Mouse (Mus musculus): ENCODE results near the gene Msx1. TPM values are rescaled to one million over a fixed set of nuclear protein-coding genes. Genes with fewer than 3 reads are reported as not detected.

The Msx1 gene
- polyA plus RNA-seq, 1 experiment from 2014 or later, result 0.89 TPM

GRCm38 (mm10) chr5:37814169-37814568 lies 10.2 kb downstream of the Msx1 start:
- H3K4me3 ChIP-seq (ENCODE audit: low read depth, low read length), result no peak overlapping the region
- no peaks in the 10 kb centered on the region for H3K9me3 ChIP-seq (ENCODE audit: control insufficient read depth)
- H3K27me3 ChIP-seq (replicated peaks; ENCODE audit: control insufficient read depth, insufficient read depth, low read length), result peaks cover 47% of the 10 kb centered on the region
- no peak overlapping the region for H3K27ac ChIP-seq (ENCODE audit: low read depth, low read length)
- ATAC-seq, result no peak
- no peaks in the 10 kb centered on the region for H3K36me3 ChIP-seq (ENCODE audit: control insufficient read depth, insufficient read depth)
- H3K4me2 ChIP-seq (replicated peaks; ENCODE audit: low read depth), result no peak overlapping the region
- no peak overlapping the region for H3K9ac ChIP-seq (ENCODE audit: low read depth, low read length)
- peak; percentile 59 for TF ChIP-seq CTCF (IDR thresholded peaks at IDR 0.05; ENCODE audit: low read depth)
- H3K4me1 ChIP-seq (replicated peaks; ENCODE audit: control insufficient read depth, insufficient read depth, low read length), result no peaks in the 10 kb centered on the region

GRCm38 (mm10) chr5:37805291-37805690 lies 19.1 kb downstream of the Msx1 start:
- H3K4me1 ChIP-seq (replicated peaks; ENCODE audit: control insufficient read depth, insufficient read depth, low read length), result no peaks in the 10 kb centered on the region
- no peak overlapping the region for H3K4me3 ChIP-seq (ENCODE audit: low read depth, low read length)
- no peaks in the 10 kb centered on the region for H3K27me3 ChIP-seq (replicated peaks; ENCODE audit: control insufficient read depth, insufficient read depth, low read length)
- ATAC-seq, result no peak
- no peak overlapping the region for H3K27ac ChIP-seq (ENCODE audit: low read depth, low read length)
- H3K36me3 ChIP-seq (ENCODE audit: control insufficient read depth, insufficient read depth), result no peaks in the 10 kb centered on the region
- H3K9me3 ChIP-seq (ENCODE audit: control insufficient read depth), result no peaks in the 10 kb centered on the region
- no peak overlapping the region for H3K4me2 ChIP-seq (replicated peaks; ENCODE audit: low read depth)
- no peak for TF ChIP-seq CTCF (IDR thresholded peaks at IDR 0.05; ENCODE audit: low read depth)
- H3K9ac ChIP-seq (ENCODE audit: low read depth, low read length), result no peak overlapping the region
- WGBS, result 73% methylated on average over 6 of the region's 6 CpGs

GRCm38 (mm10) chr5:37804512-37805118 lies 19.8 kb downstream of the Msx1 start:
- Histone ChIP-seq H3K9me3 (ENCODE audit: control insufficient read depth) (no peaks in the 10 kb centered on the region), H3K4me1 (replicated peaks; ENCODE audit: control insufficient read depth, insufficient read depth, low read length) (no peaks in the 10 kb centered on the region), H3K36me3 (ENCODE audit: control insufficient read depth, insufficient read depth) (no peaks in the 10 kb centered on the region), H3K27ac (ENCODE audit: low read depth, low read length) (no peak overlapping the region), H3K4me2 (replicated peaks; ENCODE audit: low read depth) (no peak overlapping the region), H3K9ac (ENCODE audit: low read depth, low read length) (no peak overlapping the region), H3K4me3 (ENCODE audit: low read depth, low read length) (no peak overlapping the region), H3K27me3 (replicated peaks; ENCODE audit: control insufficient read depth, insufficient read depth, low read length) (no peaks in the 10 kb centered on the region)
- ATAC-seq, result no peak
- 72% methylated on average over 8 of the region's 8 CpGs for WGBS
- TF ChIP-seq CTCF (IDR thresholded peaks at IDR 0.05; ENCODE audit: low read depth), result no peak

- Histone ChIP-seq H3K4me1 (replicated peaks; ENCODE audit: control insufficient read depth, insufficient read depth, low read length) (no peaks in the 10 kb centered on the region), H3K27ac (ENCODE audit: low read depth, low read length) (no peak overlapping the region), H3K4me2 (replicated peaks; ENCODE audit: low read depth) (no peak overlapping the region), H3K9ac (ENCODE audit: low read depth, low read length) (no peak overlapping the region), H3K36me3 (ENCODE audit: control insufficient read depth, insufficient read depth) (no peaks in the 10 kb centered on the region), H3K9me3 (ENCODE audit: control insufficient read depth) (no peaks in the 10 kb centered on the region), H3K4me3 (ENCODE audit: low read depth, low read length) (no peak overlapping the region), H3K27me3 (replicated peaks; ENCODE audit: control insufficient read depth, insufficient read depth, low read length) (no peaks in the 10 kb centered on the region)
- no peak for TF ChIP-seq CTCF (IDR thresholded peaks at IDR 0.05; ENCODE audit: low read depth)
- 62% methylated on average over 6 of the region's 6 CpGs for WGBS
- ATAC-seq, result no peak
Observed at GRCm38 (mm10) chr5:37797251-37797650, 27.1 kb downstream of the Msx1 start.

- no peaks in the 10 kb centered on the region for H3K4me1 ChIP-seq (replicated peaks; ENCODE audit: control insufficient read depth, insufficient read depth, low read length)
- no peak overlapping the region for H3K4me2 ChIP-seq (replicated peaks; ENCODE audit: low read depth)
- no peak overlapping the region for H3K27ac ChIP-seq (ENCODE audit: low read depth, low read length)
- no peak overlapping the region for H3K9ac ChIP-seq (ENCODE audit: low read depth, low read length)
- no peaks in the 10 kb centered on the region for H3K27me3 ChIP-seq (replicated peaks; ENCODE audit: control insufficient read depth, insufficient read depth, low read length)
- no peak overlapping the region for H3K4me3 ChIP-seq (ENCODE audit: low read depth, low read length)
- 71% methylated on average over 5 of the region's 5 CpGs for WGBS
- no peak for ATAC-seq
- TF ChIP-seq CTCF (IDR thresholded peaks at IDR 0.05; ENCODE audit: low read depth), result no peak
- no peaks in the 10 kb centered on the region for H3K36me3 ChIP-seq (ENCODE audit: control insufficient read depth, insufficient read depth)
- no peaks in the 10 kb centered on the region for H3K9me3 ChIP-seq (ENCODE audit: control insufficient read depth)
Observed at GRCm38 (mm10) chr5:37796751-37797150, 27.6 kb downstream of the Msx1 start.

GRCm38 (mm10) chr5:37795691-37796090 lies 28.7 kb downstream of the Msx1 start:
- Histone ChIP-seq H3K4me2 (replicated peaks; ENCODE audit: low read depth) (no peak overlapping the region), H3K9me3 (ENCODE audit: control insufficient read depth) (no peaks in the 10 kb centered on the region), H3K27ac (ENCODE audit: low read depth, low read length) (no peak overlapping the region), H3K9ac (ENCODE audit: low read depth, low read length) (no peak overlapping the region), H3K27me3 (replicated peaks; ENCODE audit: control insufficient read depth, insufficient read depth, low read length) (no peaks in the 10 kb centered on the region), H3K4me3 (ENCODE audit: low read depth, low read length) (no peak overlapping the region), H3K36me3 (ENCODE audit: control insufficient read depth, insufficient read depth) (no peaks in the 10 kb centered on the region), H3K4me1 (replicated peaks; ENCODE audit: control insufficient read depth, insufficient read depth, low read length) (no peaks in the 10 kb centered on the region)
- no peak for ATAC-seq
- no peak for TF ChIP-seq CTCF (IDR thresholded peaks at IDR 0.05; ENCODE audit: low read depth)
- WGBS, result 91% methylated on average over 6 of the region's 6 CpGs

- Histone ChIP-seq H3K4me1 (replicated peaks; ENCODE audit: control insufficient read depth, insufficient read depth, low read length) (no peaks in the 10 kb centered on the region), H3K36me3 (ENCODE audit: control insufficient read depth, insufficient read depth) (no peaks in the 10 kb centered on the region), H3K4me2 (replicated peaks; ENCODE audit: low read depth) (no peak overlapping the region), H3K9ac (ENCODE audit: low read depth, low read length) (no peak overlapping the region), H3K27me3 (replicated peaks; ENCODE audit: control insufficient read depth, insufficient read depth, low read length) (no peaks in the 10 kb centered on the region), H3K27ac (ENCODE audit: low read depth, low read length) (no peak overlapping the region), H3K9me3 (ENCODE audit: control insufficient read depth) (no peaks in the 10 kb centered on the region), H3K4me3 (ENCODE audit: low read depth, low read length) (no peak overlapping the region)
- TF ChIP-seq CTCF (IDR thresholded peaks at IDR 0.05; ENCODE audit: low read depth), result peak; percentile 35
- ATAC-seq, result no peak
- 42% methylated on average over 5 of the region's 5 CpGs for WGBS
Observed at GRCm38 (mm10) chr5:37792154-37792553, 32.2 kb downstream of the Msx1 start.

Data from intestine, postnatal 0 days (tissue).